Mouse (Mus musculus) induced T-regulatory cell, adult 2 months (primary cell): ENCODE results near the gene Zfp319.
A peak's percentile ranks its signal among the peaks of the same experiment; 100 is the strongest.

Experiments
- DNase-seq: peaks from one replicate; pipeline ENCODE4 v3.0.0-alpha.2; 2012; ENCODE audit warnings: low read depth

The Zfp319 gene

DNA sequence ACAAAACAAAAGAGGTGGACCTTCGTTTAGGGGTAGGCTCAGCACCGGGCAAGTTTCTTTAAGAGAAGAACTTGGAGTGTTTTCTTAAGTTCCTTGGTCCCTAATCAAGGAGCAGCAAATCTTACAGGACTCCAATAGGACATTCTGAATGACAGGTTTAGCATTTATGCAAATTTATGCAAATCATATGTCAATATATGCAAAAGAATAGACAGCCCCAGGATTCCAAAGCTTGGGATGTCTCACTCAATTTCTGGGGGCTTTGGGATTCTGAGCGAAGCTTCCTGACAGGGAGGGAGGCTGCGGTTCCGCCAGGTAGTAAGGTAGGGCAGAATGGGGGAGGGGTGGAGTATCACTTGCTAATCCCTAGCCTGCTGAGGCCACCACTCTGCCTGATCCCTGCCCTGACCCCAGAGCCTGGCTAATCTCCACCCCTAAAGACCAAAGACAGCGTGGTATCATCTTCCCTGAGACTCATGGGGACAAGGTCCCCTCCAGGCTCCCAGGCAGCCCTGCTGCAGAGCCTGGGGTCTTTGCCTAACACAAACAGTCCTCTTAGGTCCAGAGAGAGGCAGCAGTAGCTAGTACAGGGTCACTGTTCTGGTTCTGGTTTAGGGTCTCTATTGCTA lies 21.3 kb downstream of the Zfp319 start, which contains the start of gene Tepp:
TSS of gene Tepp (plus strand) at position 225 of the 629 bp plus-strand sequence.
- no peak for DNase-seq

DNA sequence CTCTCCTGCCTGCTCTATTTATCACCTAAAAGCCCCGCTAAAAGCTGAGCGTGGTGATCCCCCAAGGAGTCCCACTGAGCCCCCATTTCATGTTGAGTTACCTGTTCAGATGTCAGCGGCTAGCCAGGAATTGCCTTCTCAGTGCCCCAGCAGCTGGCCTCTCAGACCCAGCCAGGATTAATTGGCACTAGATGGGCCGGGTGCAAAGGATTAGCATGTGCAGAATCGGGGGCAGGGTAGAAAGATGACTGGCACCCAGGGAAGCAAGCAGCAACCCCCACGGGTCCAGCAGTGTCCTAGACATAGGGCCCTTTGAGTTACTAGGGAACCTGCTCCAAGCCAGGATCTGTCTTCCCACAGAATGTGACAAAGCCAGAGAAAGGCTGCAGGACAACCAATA lies 25.3 kb downstream of the Zfp319 start, which contains the start of gene Cngb1:
TSS of gene Cngb1 (minus strand) at position 155 of the 400 bp plus-strand sequence.
- DNase-seq: no peak

DNA sequence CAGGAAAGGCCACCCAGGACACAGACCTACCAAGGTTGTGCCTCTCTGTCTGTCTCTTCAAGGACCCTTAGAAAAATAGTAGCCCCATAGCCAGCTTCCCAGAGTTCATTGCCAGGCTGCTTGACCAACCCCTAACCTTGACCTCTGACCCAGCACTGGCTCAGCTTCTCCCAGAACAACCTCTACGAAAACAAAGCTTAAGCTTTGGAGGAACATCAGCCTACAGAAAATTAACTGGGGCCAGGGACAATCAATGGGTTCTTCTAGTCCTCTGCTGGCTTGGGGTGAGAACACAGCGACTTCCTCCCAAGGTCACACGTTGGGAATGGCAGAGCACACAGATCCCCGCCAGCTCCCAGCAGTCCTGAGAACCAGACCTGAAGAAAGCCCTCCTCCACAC lies 26.2 kb downstream of the Zfp319 start:
- DNase-seq: no peak

DNA sequence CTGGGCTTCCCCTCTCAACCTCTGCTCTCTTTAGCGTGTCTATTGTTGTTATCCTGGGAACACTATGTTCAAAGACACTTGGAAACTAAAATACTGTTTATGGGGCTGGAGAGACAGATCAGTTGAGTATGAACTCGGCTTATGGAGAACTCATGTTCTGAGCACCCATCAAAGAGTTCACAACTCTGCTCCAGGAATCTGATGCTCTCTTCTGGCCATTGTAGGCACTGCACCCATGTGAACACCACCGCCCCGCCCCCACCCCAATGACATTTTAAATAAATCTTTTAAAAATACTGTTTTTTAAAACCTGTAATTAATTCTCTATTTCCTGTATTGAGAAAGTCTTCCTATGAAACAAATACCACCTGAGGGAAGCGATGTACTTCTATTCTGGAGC lies 29.3 kb downstream of the Zfp319 start:
- peak; percentile 67 for DNase-seq

DNA sequence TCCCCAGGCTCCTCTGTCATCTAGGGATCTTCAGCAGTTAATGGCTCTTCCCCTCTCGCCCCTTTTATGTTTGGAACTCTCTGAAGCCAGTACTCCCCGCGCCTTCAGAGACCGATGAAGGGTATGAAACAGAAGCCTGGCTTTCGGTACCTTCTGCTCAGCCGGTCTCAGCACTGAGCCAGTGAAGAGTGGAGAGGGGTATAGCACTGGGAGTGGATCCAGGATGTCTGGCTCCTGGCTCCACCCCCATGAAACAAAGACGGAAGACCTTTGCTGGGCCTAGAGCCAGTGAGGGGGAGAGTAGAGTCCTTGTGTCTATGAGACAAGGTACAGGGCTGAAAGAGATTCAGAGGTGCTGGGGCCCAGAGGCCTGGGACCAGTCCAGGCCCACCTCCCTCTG lies 37.9 kb downstream of the Zfp319 start:
- no peak for DNase-seq

DNA sequence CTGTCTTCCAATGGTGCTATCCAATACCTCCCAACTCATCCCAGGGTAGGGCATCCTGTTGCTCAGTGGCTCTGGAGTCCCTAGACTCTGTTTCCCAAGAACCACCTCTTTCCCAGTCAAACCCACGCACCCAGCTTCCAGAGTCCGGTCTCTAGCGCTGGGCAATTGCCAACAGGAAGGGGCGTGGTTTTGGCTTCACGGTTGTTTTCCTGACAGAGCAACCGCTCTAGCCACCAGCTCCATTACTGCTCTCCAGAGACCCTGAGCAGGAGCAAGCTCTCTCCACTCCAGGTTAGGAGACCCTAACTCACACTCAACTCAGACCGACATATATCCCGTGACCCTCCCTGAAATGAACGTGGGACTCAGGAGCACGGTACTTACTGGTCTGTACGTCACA lies 38.6 kb downstream of the Zfp319 start:
- DNase-seq: no peak

DNA sequence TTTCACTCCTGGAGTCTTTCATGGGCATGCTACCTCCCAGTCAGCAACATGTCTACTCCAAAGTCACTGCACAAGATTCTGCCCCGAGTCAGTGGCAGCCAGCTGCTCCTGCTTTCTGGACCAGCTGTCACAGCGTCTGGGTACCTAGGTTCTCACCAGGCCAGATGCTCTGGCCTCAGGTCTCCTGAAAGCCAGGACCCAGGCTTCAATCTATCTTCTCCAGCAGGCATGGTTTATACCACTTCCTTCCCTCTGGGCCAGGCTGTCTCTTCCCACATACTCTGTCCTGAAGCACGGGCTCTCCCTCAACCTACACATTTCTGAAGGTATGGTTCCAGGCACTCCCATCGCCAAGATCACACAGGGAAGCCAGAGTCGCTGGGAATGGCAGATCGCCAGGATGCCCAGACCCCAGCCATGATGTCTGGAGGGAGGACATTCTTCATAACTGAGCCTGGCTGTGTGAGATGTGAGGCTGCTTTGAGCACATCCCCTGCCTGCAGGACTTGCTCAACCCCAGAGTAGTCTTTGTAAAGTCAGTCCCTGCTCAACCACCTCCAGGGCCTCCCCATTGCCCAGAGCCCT lies 42.6 kb downstream of the Zfp319 start:
- no peak for DNase-seq

DNA sequence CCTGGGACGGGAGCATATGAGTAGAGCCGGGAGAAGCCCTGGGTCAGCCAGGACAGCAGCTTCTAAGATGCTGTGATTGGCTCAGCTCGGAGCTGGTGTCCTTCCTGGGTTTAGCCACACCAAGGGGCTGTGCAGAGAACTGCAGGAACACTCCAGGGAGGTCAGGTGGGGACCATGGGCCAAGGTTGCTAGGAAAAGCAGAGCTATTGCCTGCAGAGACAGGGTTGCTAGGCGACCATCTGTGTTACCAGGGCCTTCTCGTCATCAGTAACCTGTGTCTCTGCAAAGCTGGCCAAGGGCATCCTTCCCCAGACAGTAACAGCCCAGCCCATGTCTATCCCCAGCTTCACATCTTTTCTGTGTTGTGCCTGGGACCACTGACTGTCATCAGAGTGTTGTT lies 50.3 kb downstream of the Zfp319 start:
- no peak for DNase-seq
